In genomic region chr8:110174826-110175225, GRCm38 (mm10) we compare ENCODE assay signal across 14 mouse cellular contexts. TPM values are rescaled to one million over a fixed set of nuclear protein-coding genes. Genes with fewer than 3 reads are reported as not detected.
"Had no signal": no experiment of that assay in that cellular context is flagged by ENCODE, and none has a peak within 500 bp of the region (broad histone marks: within the 10 kb centered on the region; RNA-seq: fewer than 3 reads in every experiment).

No protein-coding gene starts in this region.

- H3K36me3 ChIP-seq: limb, embryonic 13.5 days; liver, embryonic 15.5 days; neural tube, embryonic 12.5 days had no signal

- H3K27ac ChIP-seq: limb, embryonic 13.5 days; liver, embryonic 15.5 days; neural tube, embryonic 12.5 days; stomach, postnatal 0 days had no signal

- H3K4me2 ChIP-seq: limb, embryonic 13.5 days; liver, embryonic 15.5 days; neural tube, embryonic 12.5 days had no signal

- ATAC-seq: lung, postnatal 0 days had no signal

- H3K9me3 ChIP-seq: limb, embryonic 13.5 days; liver, embryonic 15.5 days; neural tube, embryonic 12.5 days had no signal

- H3K4me1 ChIP-seq: liver, embryonic 15.5 days had no signal

- DNase-seq: kidney, postnatal 10 days; left cerebral cortex, postnatal 4 days; lung, adult 2 months; lung, postnatal 36 days; midbrain, embryonic 14.5 days; thymus, postnatal 4 days had no signal

- H3K27me3 ChIP-seq: neural tube, embryonic 12.5 days had no signal

- H3K9ac ChIP-seq: limb, embryonic 13.5 days; liver, embryonic 15.5 days; neural tube, embryonic 12.5 days had no signal

- H3K4me3 ChIP-seq: limb, embryonic 13.5 days; liver, embryonic 15.5 days; neural tube, embryonic 12.5 days had no signal

RNA-seq across cellular contexts. Expression of gene Calb2, which starts 6.8 kb away (rescaled TPM):
- total RNA-seq: liver, adult 2 months; megakaryocyte progenitor cell, adult 5-6 weeks; neutrophil, adult 5-6 weeks had no signal
- polyA plus RNA-seq: liver, adult 2 months; liver, embryonic 15.5 days; lung, adult 2 months had no signal
